Mouse (Mus musculus): ENCODE results near the gene Sarnp. TPM values are rescaled to one million over a fixed set of nuclear protein-coding genes. Genes with fewer than 3 reads are reported as not detected.

Gene Sarnp
- polyA plus RNA-seq, 1 experiment from 2014 or later = 143 TPM

Other genes with a start within 250 kb of the Sarnp start
- gene Erbb3, start 227.7 kb upstream of the Sarnp start, polyA plus RNA-seq (2015; fragmentation: Nextera tagmentation; extraction: Ambion mirVana) = 0.41 and 0.47 TPM in 2 replicates
- 295 and 315 TPM in 2 replicates for gene Rps26, start 190.6 kb upstream of the Sarnp start, polyA plus RNA-seq (2015; fragmentation: Nextera tagmentation; extraction: Ambion mirVana)
- 23.1 and 23.5 TPM in 2 replicates for gene Ikzf4, start 171.3 kb upstream of the Sarnp start, polyA plus RNA-seq (2015; fragmentation: Nextera tagmentation; extraction: Ambion mirVana)
- 13.4 and 13.7 TPM in 2 replicates for gene Suox, start 143.3 kb upstream of the Sarnp start, polyA plus RNA-seq (2015; fragmentation: Nextera tagmentation; extraction: Ambion mirVana)
- gene Rab5b, start 121.1 kb upstream of the Sarnp start, polyA plus RNA-seq (2015; fragmentation: Nextera tagmentation; extraction: Ambion mirVana) = 119 and 128 TPM in 2 replicates
- gene Pmel, start 113.1 kb upstream of the Sarnp start, polyA plus RNA-seq (2015; fragmentation: Nextera tagmentation; extraction: Ambion mirVana) = 0.37 and 0.77 TPM in 2 replicates
- 14.6 and 15.0 TPM in 2 replicates for gene Cdk2, start 112.3 kb upstream of the Sarnp start, polyA plus RNA-seq (2015; fragmentation: Nextera tagmentation; extraction: Ambion mirVana)
- gene Dgka, start 72.5 kb upstream of the Sarnp start, polyA plus RNA-seq (2015; fragmentation: Nextera tagmentation; extraction: Ambion mirVana) = 6.1 and 6.3 TPM in 2 replicates
- 45.5 and 47.7 TPM in 2 replicates for gene Pym1, start 69.4 kb upstream of the Sarnp start, polyA plus RNA-seq (2015; fragmentation: Nextera tagmentation; extraction: Ambion mirVana)
- gene Mmp19, start 26.4 kb upstream of the Sarnp start, polyA plus RNA-seq (2015; fragmentation: Nextera tagmentation; extraction: Ambion mirVana) = 0.51 and 0.88 TPM in 2 replicates
- gene Dnajc14, start 13.3 kb upstream of the Sarnp start, polyA plus RNA-seq (2015; fragmentation: Nextera tagmentation; extraction: Ambion mirVana) = 54.2 and 59.5 TPM in 2 replicates
- gene Tmem198b, start 13.0 kb upstream of the Sarnp start, polyA plus RNA-seq (2015; fragmentation: Nextera tagmentation; extraction: Ambion mirVana) = 14.8 and 16.1 TPM in 2 replicates
- 17.7 and 18.6 TPM in 2 replicates for gene Ormdl2, start 4.3 kb downstream of the Sarnp start, polyA plus RNA-seq (2015; fragmentation: Nextera tagmentation; extraction: Ambion mirVana)
- gene Gdf11, start 74.4 kb downstream of the Sarnp start, polyA plus RNA-seq (2015; fragmentation: Nextera tagmentation; extraction: Ambion mirVana) = 7.6 and 7.9 TPM in 2 replicates
- gene Cd63, start 83.7 kb downstream of the Sarnp start, polyA plus RNA-seq (2015; fragmentation: Nextera tagmentation; extraction: Ambion mirVana) = 152 and 195 TPM in 2 replicates
- gene Rdh5, start 105.6 kb downstream of the Sarnp start, polyA plus RNA-seq (2015; fragmentation: Nextera tagmentation; extraction: Ambion mirVana) = 13.6 TPM in 2 replicates
- 227 and 228 TPM in 2 replicates for gene Bloc1s1, start 106.7 kb downstream of the Sarnp start, polyA plus RNA-seq (2015; fragmentation: Nextera tagmentation; extraction: Ambion mirVana)
- gene Itga7, start 116.5 kb downstream of the Sarnp start, polyA plus RNA-seq (2015; fragmentation: Nextera tagmentation; extraction: Ambion mirVana) = 6.1 and 9.2 TPM in 2 replicates
- gene Mettl7b, start 143.7 kb downstream of the Sarnp start, polyA plus RNA-seq (2015; fragmentation: Nextera tagmentation; extraction: Ambion mirVana) = not detected in 2 replicates
- gene Olfr9, start 172.1 kb downstream of the Sarnp start, polyA plus RNA-seq (2015; fragmentation: Nextera tagmentation; extraction: Ambion mirVana) = not detected in 2 replicates
- not detected in 2 replicates for gene Olfr763, start 193.5 kb downstream of the Sarnp start, polyA plus RNA-seq (2015; fragmentation: Nextera tagmentation; extraction: Ambion mirVana)
- not detected in 2 replicates for gene Olfr764-ps1, start 222.6 kb downstream of the Sarnp start, polyA plus RNA-seq (2015; fragmentation: Nextera tagmentation; extraction: Ambion mirVana)
- gene Olfr765, start 232.7 kb downstream of the Sarnp start, polyA plus RNA-seq (2015; fragmentation: Nextera tagmentation; extraction: Ambion mirVana) = not detected in 2 replicates